Mouse (Mus musculus) hindbrain, embryonic 11.5 days (tissue): ENCODE data around the gene Rln1. TPM values are rescaled to one million over a fixed set of nuclear protein-coding genes. Genes with fewer than 3 reads are reported as not detected.
A peak's percentile ranks its signal among the peaks of the same experiment; 100 is the strongest.

Experiments
- ATAC-seq: fragments of 200-750 bp; cut with Nextera tagmentation; 2 replicates; pipeline ENCODE4 v1.8.0; 2017; ENCODE audit warnings: mild to moderate bottlenecking, moderate TSS enrichment, moderate library complexity; ENCODE audit not compliant: low FRiP score
- DNase-seq: peaks from one replicate; pipeline ENCODE4 v3.0.0-alpha.2; 2015; ENCODE audit warnings: low spot score
- H3K27ac ChIP-seq: fragments of 300-500 bp; sonication (generic); 2 replicates; pipeline ENCODE4 v1.5.1; 2014; ENCODE audit warnings: mild to moderate bottlenecking, low read depth, low read length
- H3K27me3 ChIP-seq: fragments of 300-500 bp; sonication (generic); 2 replicates; pipeline ENCODE4 v1.6.1; 2014; ENCODE audit warnings: mild to moderate bottlenecking, low read length, moderate library complexity, mixed read lengths; ENCODE audit not compliant: control insufficient read depth, insufficient read depth
- H3K36me3 ChIP-seq: fragments of 300-500 bp; sonication (generic); 2 replicates; pipeline ENCODE4 v1.6.1; 2014; ENCODE audit warnings: mild to moderate bottlenecking, low read length, moderate library complexity, mixed read lengths; ENCODE audit not compliant: control insufficient read depth, insufficient read depth
- H3K4me1 ChIP-seq: fragments of 300-500 bp; sonication (generic); replicated peaks from 2 replicates; pipeline ENCODE4 v1.6.1; 2014; ENCODE audit warnings: low read length, mixed read lengths; ENCODE audit not compliant: control insufficient read depth, insufficient read depth
- H3K4me2 ChIP-seq: fragments of 300-500 bp; sonication (generic); replicated peaks from 2 replicates; pipeline ENCODE4 v1.6.1; 2014; ENCODE audit warnings: mild to moderate bottlenecking, low read depth, low read length
- H3K4me3 ChIP-seq: fragments of 300-500 bp; sonication (generic); 2 replicates; pipeline ENCODE4 v1.5.1; 2014; ENCODE audit warnings: low read depth, low read length
- H3K9ac ChIP-seq: fragments of 300-500 bp; sonication (generic); 2 replicates; pipeline ENCODE4 v1.6.1; 2014; ENCODE audit warnings: low read depth, low read length
- H3K9me3 ChIP-seq: fragments of 300-500 bp; sonication (generic); 2 replicates; pipeline ENCODE4 v1.6.1; 2016; ENCODE audit warnings: low read length; ENCODE audit not compliant: control insufficient read depth
- WGBS: fragments of 180-500 bp; shearing (Covaris S2); extraction: QIAGEN DNeasy Blood & Tissue Kit; methylation state at CpG from one replicate; pipeline ENCODE4 v1.1.7; 2014; 5-methylcytosine and 5-hydroxymethylcytosine counted together
- polyA plus RNA-seq: library from polyadenylated mRNA; unstranded; fragments of >200 nt; fragmentation: Nextera tagmentation; extraction: Ambion mirVana; gene quantifications from 2 replicates; pipeline ENCODE4 v1.2.1, GENCODE M21; 2014

Rln1 gene
- polyA plus RNA-seq, 1 experiment from 2014 or later, result 0.32 TPM

- ATAC-seq (no peak), DNase-seq (no peak)
- Histone ChIP-seq H3K9me3 (no peaks in the 10 kb centered on the region), H3K4me1 (no peaks in the 10 kb centered on the region), H3K4me3 (no peak overlapping the region), H3K27me3 (no peaks in the 10 kb centered on the region), H3K9ac (no peak overlapping the region), H3K36me3 (no peaks in the 10 kb centered on the region), H3K4me2 (no peak overlapping the region), H3K27ac (no peak overlapping the region)
- WGBS, result 61% methylated on average over 2 of the region's 2 CpGs
These were observed 39.7 kb downstream of the Rln1 start for GRCm38 (mm10) chr19:29294756-29295155.

- Histone ChIP-seq H3K9me3 (no peaks in the 10 kb centered on the region), H3K9ac (no peak overlapping the region), H3K4me1 (no peaks in the 10 kb centered on the region), H3K36me3 (no peaks in the 10 kb centered on the region), H3K4me2 (no peak overlapping the region), H3K27ac (no peak overlapping the region), H3K27me3 (no peaks in the 10 kb centered on the region), H3K4me3 (no peak overlapping the region)
- no peak for ATAC-seq
- WGBS, result 79% methylated on average over 4 of the region's 4 CpGs
- no peak for DNase-seq
These were observed 41.9 kb downstream of the Rln1 start for GRCm38 (mm10) chr19:29292546-29292945.

- DNase-seq (no peak), ATAC-seq (no peak)
- H3K27ac ChIP-seq, result no peak overlapping the region
- no peaks in the 10 kb centered on the region for H3K27me3 ChIP-seq
- H3K36me3 ChIP-seq, result no peaks in the 10 kb centered on the region
- H3K9me3 ChIP-seq, result no peaks in the 10 kb centered on the region
- H3K4me1 ChIP-seq, result no peaks in the 10 kb centered on the region
- 86% methylated on average over 14 of the region's 14 CpGs for WGBS
- no peak overlapping the region for H3K9ac ChIP-seq
- H3K4me3 ChIP-seq, result no peak overlapping the region
- H3K4me2 ChIP-seq, result no peak overlapping the region
These were observed 42.9 kb downstream of the Rln1 start for GRCm38 (mm10) chr19:29291532-29291931.

GRCm38 (mm10) chr19:29287863-29288262 lies 46.6 kb downstream of the Rln1 start:
- no peak for DNase-seq
- 68% methylated on average over 8 of the region's 8 CpGs for WGBS
- H3K27me3 ChIP-seq, result no peaks in the 10 kb centered on the region
- H3K4me3 ChIP-seq, result no peak overlapping the region
- H3K9me3 ChIP-seq, result no peaks in the 10 kb centered on the region
- no peak overlapping the region for H3K4me2 ChIP-seq
- no peaks in the 10 kb centered on the region for H3K4me1 ChIP-seq
- no peaks in the 10 kb centered on the region for H3K36me3 ChIP-seq
- ATAC-seq, result no peak
- no peak overlapping the region for H3K9ac ChIP-seq
- no peak overlapping the region for H3K27ac ChIP-seq

- Histone ChIP-seq H3K4me3 (no peak overlapping the region), H3K27ac (0 out of 2 replicates have a peak overlapping the region, but pooled peaks have one; percentile 47), H3K9ac (no peak overlapping the region), H3K4me1 (no peaks in the 10 kb centered on the region), H3K27me3 (no peaks in the 10 kb centered on the region), H3K4me2 (no peak overlapping the region), H3K36me3 (no peaks in the 10 kb centered on the region), H3K9me3 (no peaks in the 10 kb centered on the region)
- ATAC-seq, result no peak
- WGBS, result 24% methylated on average over 7 of the region's 7 CpGs
- DNase-seq, result peak; percentile 36
These were observed 49.0 kb downstream of the Rln1 start for GRCm38 (mm10) chr19:29285451-29285869.

Other genes with a start within 250 kb of the Rln1 start
- 44.7 and 51.1 TPM in 2 replicates for gene Rcl1, start 233.3 kb downstream of the Rln1 start, polyA plus RNA-seq
- 12.4 and 15.0 TPM in 2 replicates for gene Jak2, start 82.8 kb downstream of the Rln1 start, polyA plus RNA-seq
- 7.9 and 8.6 TPM in 2 replicates for gene Insl6, start 9.3 kb downstream of the Rln1 start, polyA plus RNA-seq
- 60.7 and 68.4 TPM in 2 replicates for gene Plgrkt, start 32.7 kb upstream of the Rln1 start, polyA plus RNA-seq
- gene Cd274, start 32.8 kb upstream of the Rln1 start, polyA plus RNA-seq, result 0.38 and 0.39 TPM in 2 replicates
- gene Pdcd1lg2, start 76.2 kb upstream of the Rln1 start, polyA plus RNA-seq, result not detected in 2 replicates
- gene Ric1, start 187.6 kb upstream of the Rln1 start, polyA plus RNA-seq, result 15.3 and 18.4 TPM in 2 replicates